Mouse (Mus musculus) cerebellum, adult 11-12 months (tissue): ENCODE data around the gene Caap1.

ENCODE experiments used
- DNase-seq: peaks from one replicate; pipeline ENCODE4 v3.0.0; 2022

Gene Caap1

DNA sequence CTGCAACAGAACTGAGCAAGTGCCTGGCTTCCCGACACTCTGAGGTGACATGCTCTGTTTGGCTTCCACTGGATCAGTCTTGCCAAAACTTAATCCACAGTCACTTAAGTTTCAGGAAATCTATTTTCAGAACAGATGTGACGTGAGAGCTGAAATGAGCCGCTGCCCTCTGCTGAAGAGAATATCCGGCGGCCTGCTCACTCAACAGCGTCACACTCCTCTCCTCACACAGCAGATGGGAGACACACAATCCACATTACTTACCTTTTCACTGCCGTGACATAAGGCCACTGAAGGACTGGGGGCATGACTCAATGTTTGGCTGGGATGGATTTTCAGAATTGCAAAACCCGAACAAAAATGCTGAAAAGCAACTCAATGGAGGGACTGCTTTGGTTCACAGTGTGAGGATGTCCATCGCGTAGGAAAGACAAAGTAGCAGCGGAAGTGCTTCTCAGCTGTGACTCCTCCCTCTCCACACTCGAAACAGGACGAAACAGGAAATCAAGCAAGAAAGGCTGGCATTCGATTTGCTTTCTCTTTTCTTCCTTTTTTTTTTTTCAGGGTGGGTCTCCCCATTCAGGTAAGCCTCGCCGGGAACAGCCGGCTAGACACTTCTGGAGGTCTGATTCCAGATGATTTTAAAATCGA, 79.7 kb downstream of the Caap1 start:
- no peak for DNase-seq

DNA sequence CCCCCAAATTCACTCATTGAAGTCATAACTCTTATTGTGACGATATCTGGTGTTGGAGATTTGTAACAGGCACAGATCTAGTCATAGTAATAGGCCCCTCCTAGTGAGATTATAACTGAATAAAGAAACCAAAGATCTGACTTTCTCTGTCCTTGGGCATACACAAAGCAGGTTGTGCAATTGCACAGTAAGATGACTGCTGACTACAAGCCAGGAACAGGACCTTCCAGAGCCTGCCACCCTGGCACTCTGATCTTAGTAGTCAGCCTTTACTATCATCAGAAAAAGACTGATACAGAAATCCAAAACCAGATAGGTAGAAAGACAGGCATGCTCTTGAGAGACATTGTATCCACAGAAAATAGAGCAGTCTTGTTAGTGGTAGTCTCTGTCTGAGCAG, 83.3 kb downstream of the Caap1 start:
- no peak for DNase-seq

DNA sequence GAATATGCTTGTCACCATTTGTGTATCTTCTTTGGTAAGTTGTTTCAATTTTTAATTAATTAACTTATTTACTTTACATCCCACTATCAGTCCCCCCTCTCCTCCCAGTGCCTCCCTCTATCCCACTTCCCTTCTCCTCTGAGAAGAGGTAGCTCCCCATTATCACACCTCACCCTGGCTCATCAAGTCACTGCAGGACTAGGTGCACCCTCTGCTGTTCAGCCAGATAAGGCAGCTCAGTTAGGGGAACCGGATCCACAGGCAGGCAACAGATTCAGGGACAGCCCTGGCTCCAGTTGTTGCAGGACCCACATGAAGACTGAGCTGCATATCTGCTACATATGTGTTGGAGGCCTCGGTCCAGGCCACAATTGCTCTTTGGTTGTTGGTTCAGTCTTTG, 97.2 kb downstream of the Caap1 start:
- DNase-seq = no peak

DNA sequence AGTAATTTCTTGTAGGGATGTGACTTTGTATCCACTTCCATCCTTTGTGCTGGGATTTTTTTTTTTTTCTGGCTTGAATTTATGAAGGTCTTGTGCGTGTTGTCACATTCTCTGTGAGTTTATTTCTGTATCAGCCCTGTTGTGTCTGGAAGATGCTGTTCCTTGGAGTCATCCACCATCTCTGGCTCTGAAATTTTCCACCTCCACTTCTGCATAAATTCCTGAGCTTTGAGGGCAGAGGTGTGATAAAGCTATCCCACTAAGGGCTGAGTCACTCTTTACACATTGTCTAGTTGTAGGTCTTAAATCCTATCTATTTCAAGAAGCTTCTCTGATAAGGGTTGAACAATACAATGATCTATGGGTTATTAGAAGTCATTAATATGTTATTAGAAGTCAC, 101.7 kb downstream of the Caap1 start:
- DNase-seq = no peak
